Mouse (Mus musculus) cerebellum, adult 2 months (tissue): ENCODE data around the gene Itga1.

Experiments
- CTCF ChIP-seq: fragments of 200-500 bp; IDR thresholded peaks from 2 replicates; pipeline ENCODE4 v1.5.1; 2011; ENCODE audit warnings: low read depth, mild to moderate bottlenecking, control low read depth, low read length, moderate library complexity, borderline replicate concordance; ENCODE audit not compliant: insufficient read depth
- POLR2A ChIP-seq: fragments of 200-500 bp; IDR thresholded peaks from 2 replicates; pipeline ENCODE4 v1.6.1; 2011; ENCODE audit warnings: low read length, control low read depth, borderline replicate concordance; ENCODE audit not compliant: insufficient read depth

DNA sequence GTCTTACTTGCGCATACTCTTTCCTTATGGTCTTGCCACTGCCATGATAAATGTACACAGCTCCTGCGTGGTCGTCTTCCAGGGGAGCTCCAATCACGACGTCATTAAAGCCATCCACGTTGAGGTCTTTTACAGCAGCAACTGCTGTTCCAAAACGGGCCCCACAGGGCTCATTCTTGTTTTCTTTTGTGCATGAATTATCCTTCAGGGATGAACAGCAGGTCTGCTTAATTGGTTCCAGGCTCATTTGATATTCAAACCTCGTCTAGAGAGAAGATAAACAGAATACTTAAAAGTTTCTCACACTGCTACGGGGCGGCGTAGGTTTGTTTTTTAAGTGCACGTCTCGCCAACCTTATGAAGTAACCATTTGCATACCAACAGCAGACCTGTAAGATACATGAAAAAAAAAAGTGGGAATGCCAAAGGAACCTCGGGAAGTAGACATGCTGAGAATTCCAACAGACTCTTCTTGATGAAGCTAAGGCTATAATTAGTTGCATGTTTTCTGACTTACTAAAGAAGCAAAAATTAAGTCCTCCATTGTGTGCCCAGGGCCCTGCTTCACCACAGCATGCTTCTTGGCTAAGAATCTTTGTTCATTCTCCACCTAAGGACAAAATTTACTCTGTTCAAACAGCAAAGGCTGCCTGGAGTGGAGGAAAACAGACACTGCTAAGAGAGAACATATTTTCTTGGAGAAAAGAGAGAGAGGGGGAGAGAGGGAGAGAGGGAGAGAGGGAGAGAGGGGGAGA is 109.3 kb downstream of the Itga1 start:
- TF ChIP-seq CTCF (no peak), POLR2A (no peak)
